Mouse (Mus musculus) C2C12 (cell line): ENCODE measurements around the gene Dst.

ENCODE experiments used
- CEBPB ChIP-seq: IDR thresholded peaks from one replicate; pipeline ENCODE4 v1.6.1; 2011; ENCODE audit warnings: low read depth, mild to moderate bottlenecking, control low read depth, moderate library complexity
- CTCF ChIP-seq: IDR thresholded peaks from one replicate; pipeline ENCODE4 v1.5.1; 2011; ENCODE audit not compliant: control insufficient read depth, insufficient read depth, insufficient read length
- FOSL1 ChIP-seq: IDR thresholded peaks from one replicate; pipeline ENCODE4 v1.8.0; 2011; ENCODE audit warnings: mild to moderate bottlenecking, low read length; ENCODE audit not compliant: poor library complexity, insufficient read depth, severe bottlenecking
- MAX ChIP-seq: IDR thresholded peaks from one replicate; pipeline ENCODE4 v1.6.1; 2011; ENCODE audit warnings: mild to moderate bottlenecking, control low read depth
- USF1 ChIP-seq: IDR thresholded peaks from one replicate; pipeline ENCODE4 v1.6.1; 2011; ENCODE audit warnings: low read depth, mild to moderate bottlenecking, control low read depth, moderate library complexity

DNA sequence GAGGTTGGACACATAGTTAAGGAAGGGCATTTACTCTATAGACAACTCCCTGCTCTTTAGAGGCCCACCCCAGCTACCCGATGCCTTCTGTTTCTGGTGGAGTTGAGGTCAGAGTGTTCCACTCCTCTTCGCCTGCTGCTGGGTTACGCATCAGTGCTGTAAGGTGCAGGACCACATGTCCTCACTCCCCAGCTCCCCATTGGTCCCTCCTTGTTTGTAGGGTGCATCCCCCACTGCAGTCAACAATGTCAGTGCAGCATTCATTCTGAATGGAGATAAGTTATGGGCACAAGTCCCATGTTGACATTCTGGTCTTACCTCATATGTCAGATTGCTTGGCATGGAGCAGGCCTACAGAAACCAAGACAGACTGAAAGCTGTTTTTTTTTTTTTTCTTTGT lies 143.2 kb downstream of the Dst start:
- TF ChIP-seq CTCF (no peak), USF1 (no peak), CEBPB (no peak), FOSL1 (no peak), MAX (no peak)
